Mouse (Mus musculus): ENCODE measurements at regions not wholly inside any gene's neighbourhood (a gene's known extent, or its start where the extent isn't known, plus 50 kb on each side); places are given as distances from the start of the nearest gene placed in this dataset.
"Not testable (repeated sequence)": the region's sequence is repeated elsewhere in the genome, so short reads cannot be mapped to it uniquely, and the experiment has no call there.

GRCm38 (mm10) chr13:44454136-44454535 is 275.1 kb upstream of the Jarid2 start:
- no peak for DNase-seq (ENCODE audit: low spot score)

GRCm38 (mm10) chr13:44455193-44455592 is 274.1 kb upstream of the Jarid2 start:
- peak; percentile 16 for DNase-seq (ENCODE audit: low spot score)

GRCm38 (mm10) chr13:44458744-44459143 is 270.5 kb upstream of the Jarid2 start:
- DNase-seq (ENCODE audit: low spot score): no peak

GRCm38 (mm10) chr13:44459148-44459547 is 270.1 kb upstream of the Jarid2 start:
- DNase-seq (ENCODE audit: low spot score): no peak

- DNase-seq (ENCODE audit: low spot score): no peak
Observed at GRCm38 (mm10) chr13:44463675-44464074, 265.6 kb upstream of the Jarid2 start.

- no peak for DNase-seq (ENCODE audit: low spot score)
Observed at GRCm38 (mm10) chr13:44465567-44465966, 263.7 kb upstream of the Jarid2 start.

- peak; percentile 12 for DNase-seq (ENCODE audit: low spot score)
Observed at GRCm38 (mm10) chr13:44468963-44469674, 260.2 kb upstream of the Jarid2 start.

GRCm38 (mm10) chr13:44469675-44470074 is 259.6 kb upstream of the Jarid2 start:
- no peak for DNase-seq (ENCODE audit: low spot score)

GRCm38 (mm10) chr13:44473200-44473599 is 256.1 kb upstream of the Jarid2 start:
- no peak for DNase-seq (ENCODE audit: low spot score)

GRCm38 (mm10) chr13:44476901-44477300 is 252.4 kb upstream of the Jarid2 start:
- peak; percentile 33 for DNase-seq (ENCODE audit: low spot score)

GRCm38 (mm10) chr13:44480128-44480527 is 249.1 kb upstream of the Jarid2 start:
- DNase-seq (ENCODE audit: low spot score): peak; percentile 8

- DNase-seq (ENCODE audit: low spot score): no peak
Observed at GRCm38 (mm10) chr13:44482661-44483060, 246.6 kb upstream of the Jarid2 start.

GRCm38 (mm10) chr13:44484582-44485329 is 244.5 kb upstream of the Jarid2 start:
- no peak for DNase-seq (ENCODE audit: low spot score)

- DNase-seq (ENCODE audit: low spot score): no peak
Observed at GRCm38 (mm10) chr13:44490935-44491465, 238.3 kb upstream of the Jarid2 start.

- no peak for DNase-seq (ENCODE audit: low spot score)
Observed at GRCm38 (mm10) chr13:44493884-44494283, 235.4 kb upstream of the Jarid2 start.

- DNase-seq (ENCODE audit: low spot score): no peak
Observed at GRCm38 (mm10) chr13:44495450-44495849, 233.8 kb upstream of the Jarid2 start.

- no peak for DNase-seq (ENCODE audit: low spot score)
Observed at GRCm38 (mm10) chr13:44496596-44496995, 232.7 kb upstream of the Jarid2 start.

- not testable (repeated sequence) for DNase-seq (ENCODE audit: low spot score)
Observed at GRCm38 (mm10) chr13:44500896-44501295, 228.4 kb upstream of the Jarid2 start.

GRCm38 (mm10) chr13:44501777-44502321 is 227.4 kb upstream of the Jarid2 start:
- DNase-seq (ENCODE audit: low spot score): no peak

GRCm38 (mm10) chr13:44502612-44503256 is 226.5 kb upstream of the Jarid2 start:
- peak; percentile 44 for DNase-seq (ENCODE audit: low spot score)

GRCm38 (mm10) chr13:44503257-44503950 is 225.9 kb upstream of the Jarid2 start:
- no peak for DNase-seq (ENCODE audit: low spot score)

- DNase-seq (ENCODE audit: low spot score): no peak
Observed at GRCm38 (mm10) chr13:44504455-44504854, 224.8 kb upstream of the Jarid2 start.
